Mouse (Mus musculus): Measurements from ENCODE around the gene Casc1. TPM values are rescaled to one million over a fixed set of nuclear protein-coding genes. Genes with fewer than 3 reads are reported as not detected.
"Not testable (repeated sequence)": the region's sequence is repeated elsewhere in the genome, so short reads cannot be mapped to it uniquely, and the experiment has no call there.

The Casc1 gene
- polyA plus RNA-seq, 1 experiment from 2014 or later = 0.13 TPM

GRCm38 (mm10) chr6:145136831-145137230 lies 74.0 kb downstream of the Casc1 start:
- Histone ChIP-seq H3K36me3 (ENCODE audit: control insufficient read depth, insufficient read depth) (no peaks in the 10 kb centered on the region), H3K4me3 (ENCODE audit: low read depth, low read length) (no peak overlapping the region), H3K4me1 (ENCODE audit: control insufficient read depth, low read depth, low read length) (peaks cover 3% of the 10 kb centered on the region; the same call in 1 of the 2 replicates), H3K27me3 (ENCODE audit: control insufficient read depth, insufficient read depth, low read depth, low read length) (no peaks in the 10 kb centered on the region), H3K9ac (ENCODE audit: low read depth, low read length) (no peak overlapping the region), H3K9me3 (replicated peaks; ENCODE audit: control insufficient read depth, low read length) (no peaks in the 10 kb centered on the region), H3K4me2 (ENCODE audit: low read depth, low read length) (no peak overlapping the region), H3K27ac (ENCODE audit: low read length) (no peak overlapping the region)
- 74% methylated on average over 5 of the region's 5 CpGs for WGBS (ENCODE audit: insufficient replicate concordance)
- ATAC-seq (ENCODE audit: low read depth) = no peak

- peak; percentile 59 for ATAC-seq (ENCODE audit: low read depth)
- Histone ChIP-seq H3K4me1 (ENCODE audit: control insufficient read depth, low read depth, low read length) (peaks cover 2% of the 10 kb centered on the region; the same call in 1 of the 2 replicates), H3K9ac (ENCODE audit: low read depth, low read length) (no peak overlapping the region), H3K4me3 (ENCODE audit: low read depth, low read length) (no peak overlapping the region), H3K9me3 (replicated peaks; ENCODE audit: control insufficient read depth, low read length) (no peaks in the 10 kb centered on the region), H3K27ac (ENCODE audit: low read length) (no peak overlapping the region), H3K27me3 (ENCODE audit: control insufficient read depth, insufficient read depth, low read depth, low read length) (no peaks in the 10 kb centered on the region), H3K4me2 (ENCODE audit: low read depth, low read length) (no peak overlapping the region), H3K36me3 (ENCODE audit: control insufficient read depth, insufficient read depth) (no peaks in the 10 kb centered on the region)
- 52% methylated on average over 9 of the region's 9 CpGs for WGBS (ENCODE audit: insufficient replicate concordance)
These were observed 75.0 kb downstream of the Casc1 start for GRCm38 (mm10) chr6:145135804-145136203.

- Histone ChIP-seq H3K27me3 (ENCODE audit: control insufficient read depth, insufficient read depth, low read depth, low read length) (no peaks in the 10 kb centered on the region), H3K9ac (ENCODE audit: low read depth, low read length) (no peak overlapping the region), H3K4me1 (ENCODE audit: control insufficient read depth, low read depth, low read length) (no peaks in the 10 kb centered on the region; the same call in 1 of the 2 replicates), H3K4me3 (ENCODE audit: low read depth, low read length) (no peak overlapping the region), H3K9me3 (replicated peaks; ENCODE audit: control insufficient read depth, low read length) (no peaks in the 10 kb centered on the region), H3K36me3 (ENCODE audit: control insufficient read depth, insufficient read depth) (no peaks in the 10 kb centered on the region), H3K4me2 (ENCODE audit: low read depth, low read length) (no peak overlapping the region), H3K27ac (ENCODE audit: low read length) (no peak overlapping the region)
- no peak for ATAC-seq (ENCODE audit: low read depth)
- 65% methylated on average over 3 of the region's 3 CpGs for WGBS (ENCODE audit: insufficient replicate concordance)
These were observed 75.5 kb downstream of the Casc1 start for GRCm38 (mm10) chr6:145135295-145135694.

GRCm38 (mm10) chr6:145132969-145133368 lies 77.8 kb downstream of the Casc1 start:
- H3K36me3 ChIP-seq (ENCODE audit: control insufficient read depth, insufficient read depth); H3K27ac ChIP-seq (ENCODE audit: low read length): not testable (repeated sequence)

GRCm38 (mm10) chr6:145131991-145132390 lies 78.8 kb downstream of the Casc1 start:
- no peak overlapping the region for H3K4me2 ChIP-seq (ENCODE audit: low read depth, low read length)
- H3K9me3 ChIP-seq (replicated peaks; ENCODE audit: control insufficient read depth, low read length) = 0 out of 2 replicates have a peak, but pooled peaks cover 2% of the 10 kb centered on the region
- H3K36me3 ChIP-seq (ENCODE audit: control insufficient read depth, insufficient read depth) = peaks cover 2% of the 10 kb centered on the region; the same call in 1 of the 2 replicates
- no peak overlapping the region for H3K4me3 ChIP-seq (ENCODE audit: low read depth, low read length)
- no peaks in the 10 kb centered on the region; the same call in 1 of the 2 replicates for H3K4me1 ChIP-seq (ENCODE audit: control insufficient read depth, low read depth, low read length)
- H3K27me3 ChIP-seq (ENCODE audit: control insufficient read depth, insufficient read depth, low read depth, low read length) = no peaks in the 10 kb centered on the region
- no peak overlapping the region for H3K27ac ChIP-seq (ENCODE audit: low read length)
- ATAC-seq (ENCODE audit: low read depth) = no peak
- WGBS (ENCODE audit: insufficient replicate concordance) = 58% methylated on average over 5 of the region's 5 CpGs
- no peak overlapping the region for H3K9ac ChIP-seq (ENCODE audit: low read depth, low read length)

More at GRCm38 (mm10) chr6:145132969-145133368, 77.8 kb downstream of the Casc1 start:
- 75% methylated on average over 5 of the region's 5 CpGs for WGBS (ENCODE audit: insufficient replicate concordance)
- not testable (repeated sequence) for H3K9me3 ChIP-seq (replicated peaks; ENCODE audit: control insufficient read depth, low read length); H3K4me2 ChIP-seq (ENCODE audit: low read depth, low read length); H3K4me3 ChIP-seq (ENCODE audit: low read depth, low read length); H3K27me3 ChIP-seq (ENCODE audit: control insufficient read depth, insufficient read depth, low read depth, low read length); H3K4me1 ChIP-seq (ENCODE audit: control insufficient read depth, low read depth, low read length); H3K9ac ChIP-seq (ENCODE audit: low read depth, low read length); ATAC-seq (ENCODE audit: low read depth)

GRCm38 (mm10) chr6:145129563-145129962 lies 81.2 kb downstream of the Casc1 start:
- WGBS (ENCODE audit: insufficient replicate concordance) = 50% methylated on average over 4 of the region's 4 CpGs
- 0 out of 2 replicates have a peak, but pooled peaks have one; percentile 25 for ATAC-seq (ENCODE audit: low read depth)
- Histone ChIP-seq H3K9ac (ENCODE audit: low read depth, low read length) (no peak overlapping the region), H3K36me3 (ENCODE audit: control insufficient read depth, insufficient read depth) (peaks cover 2% of the 10 kb centered on the region; the same call in 1 of the 2 replicates), H3K9me3 (replicated peaks; ENCODE audit: control insufficient read depth, low read length) (0 out of 2 replicates have a peak, but pooled peaks cover 2% of the 10 kb centered on the region), H3K27ac (ENCODE audit: low read length) (no peak overlapping the region), H3K27me3 (ENCODE audit: control insufficient read depth, insufficient read depth, low read depth, low read length) (no peaks in the 10 kb centered on the region), H3K4me3 (ENCODE audit: low read depth, low read length) (no peak overlapping the region), H3K4me1 (ENCODE audit: control insufficient read depth, low read depth, low read length) (peaks cover 12% of the 10 kb centered on the region), H3K4me2 (ENCODE audit: low read depth, low read length) (no peak overlapping the region)

- Histone ChIP-seq H3K9ac (ENCODE audit: low read depth, low read length) (no peak overlapping the region), H3K4me2 (ENCODE audit: low read depth, low read length) (no peak overlapping the region), H3K27me3 (ENCODE audit: control insufficient read depth, insufficient read depth, low read depth, low read length) (no peaks in the 10 kb centered on the region), H3K4me3 (ENCODE audit: low read depth, low read length) (no peak overlapping the region), H3K27ac (ENCODE audit: low read length) (no peak overlapping the region), H3K9me3 (replicated peaks; ENCODE audit: control insufficient read depth, low read length) (0 out of 2 replicates have a peak, but pooled peaks cover 2% of the 10 kb centered on the region), H3K36me3 (ENCODE audit: control insufficient read depth, insufficient read depth) (peaks cover 2% of the 10 kb centered on the region; the same call in 1 of the 2 replicates), H3K4me1 (ENCODE audit: control insufficient read depth, low read depth, low read length) (peaks cover 12% of the 10 kb centered on the region)
- ATAC-seq (ENCODE audit: low read depth) = no peak
- WGBS (ENCODE audit: insufficient replicate concordance) = 75% methylated on average over 3 of the region's 3 CpGs
These were observed 83.2 kb downstream of the Casc1 start for GRCm38 (mm10) chr6:145127652-145128051.

GRCm38 (mm10) chr6:145125591-145126113 lies 85.2 kb downstream of the Casc1 start:
- Histone ChIP-seq H3K36me3 (ENCODE audit: control insufficient read depth, insufficient read depth) (peaks cover 2% of the 10 kb centered on the region; the same call in 1 of the 2 replicates), H3K9ac (ENCODE audit: low read depth, low read length) (no peak overlapping the region), H3K27ac (ENCODE audit: low read length) (no peak overlapping the region), H3K4me3 (ENCODE audit: low read depth, low read length) (no peak overlapping the region), H3K9me3 (replicated peaks; ENCODE audit: control insufficient read depth, low read length) (0 out of 2 replicates have a peak, but pooled peaks cover 2% of the 10 kb centered on the region), H3K4me2 (ENCODE audit: low read depth, low read length) (no peak overlapping the region), H3K4me1 (ENCODE audit: control insufficient read depth, low read depth, low read length) (peaks cover 16% of the 10 kb centered on the region), H3K27me3 (ENCODE audit: control insufficient read depth, insufficient read depth, low read depth, low read length) (no peaks in the 10 kb centered on the region)
- WGBS (ENCODE audit: insufficient replicate concordance) = 43% methylated on average over 7 of the region's 7 CpGs
- ATAC-seq (ENCODE audit: low read depth) = no peak

All from liver, embryonic 16.5 days (tissue).